Mouse (Mus musculus): ENCODE results near the gene Gtf2h4.
A peak's percentile ranks its signal among the peaks of the same experiment; 100 is the strongest.

The Gtf2h4 gene

DNA sequence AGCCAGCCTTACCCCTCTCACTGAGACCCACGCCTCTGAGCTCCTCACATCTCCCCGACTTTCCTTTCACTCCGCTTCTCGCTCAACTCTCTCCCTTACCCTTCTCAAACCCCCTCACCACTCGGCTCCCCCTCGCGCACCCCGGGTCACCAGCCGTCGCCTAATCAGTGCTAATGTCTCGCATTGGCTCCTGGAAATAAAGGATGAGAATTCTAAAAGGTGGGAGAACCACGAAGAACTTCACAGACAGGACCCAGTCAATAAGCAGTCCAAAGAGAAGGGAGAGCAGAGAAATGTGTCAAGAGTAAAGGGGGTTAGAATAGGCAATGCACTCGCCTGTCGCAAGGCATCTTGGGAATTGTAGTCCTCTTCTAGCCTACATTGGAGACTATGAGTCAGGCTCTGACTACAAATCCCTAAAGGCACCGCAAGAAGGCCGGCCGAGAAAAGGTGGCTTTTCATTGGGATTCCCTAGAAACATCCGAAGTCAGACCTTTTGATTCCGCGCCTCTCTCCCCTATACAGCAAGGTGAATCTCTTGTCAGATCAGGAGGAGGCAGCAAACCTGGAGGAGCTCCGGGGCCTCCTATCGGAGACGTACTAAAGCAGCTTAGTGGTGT lies at the start of gene Gtf2h4:
TSS of gene Gtf2h4 (minus strand) at position 324 of the 620 bp plus-strand sequence.
- peak; percentile 75 for DNase-seq (ENCODE audit: extremely low spot score, low spot score)

DNA sequence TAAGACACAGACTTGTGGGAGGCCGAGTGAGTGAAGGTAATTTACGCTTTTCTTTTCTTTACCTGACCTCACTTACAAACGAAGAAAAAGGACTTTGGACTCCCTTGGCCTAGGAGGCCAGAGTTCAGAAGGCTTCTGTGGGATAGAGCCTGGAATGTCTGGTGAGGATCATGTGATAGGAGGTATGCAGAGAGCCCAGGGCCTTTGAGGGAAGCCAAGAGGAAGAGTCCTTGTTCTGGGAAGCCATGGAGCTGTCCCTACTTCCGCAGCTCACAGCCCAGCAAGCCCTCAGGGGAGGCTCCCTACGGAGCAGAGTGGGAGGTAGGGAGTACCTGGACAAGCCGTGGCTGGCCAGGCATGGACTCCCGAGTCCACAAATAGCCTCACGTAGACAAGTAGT lies 48.1 kb upstream of the Gtf2h4 start:
- no peak for DNase-seq (ENCODE audit: extremely low spot score, low spot score)

DNA sequence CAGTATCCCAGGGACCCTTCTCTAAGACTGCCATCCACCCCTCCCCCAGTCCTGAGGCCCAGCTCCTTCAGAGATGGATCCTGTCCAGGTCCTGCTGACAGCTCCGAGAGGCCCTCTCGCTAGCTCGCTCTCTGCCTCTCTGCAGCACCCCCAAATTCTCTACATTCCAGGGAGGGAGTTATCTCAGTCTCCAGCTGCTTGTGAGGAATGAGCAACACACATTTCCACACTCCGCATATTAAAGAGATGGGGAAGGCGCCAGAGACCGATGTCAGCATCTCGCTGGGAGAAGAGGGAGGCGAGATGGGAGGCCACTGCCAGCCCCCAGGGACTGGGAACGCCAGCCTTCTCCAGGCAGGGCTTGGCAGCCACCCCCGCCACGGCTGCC lies 46.8 kb upstream of the Gtf2h4 start:
- no peak for DNase-seq (ENCODE audit: extremely low spot score, low spot score)

DNA sequence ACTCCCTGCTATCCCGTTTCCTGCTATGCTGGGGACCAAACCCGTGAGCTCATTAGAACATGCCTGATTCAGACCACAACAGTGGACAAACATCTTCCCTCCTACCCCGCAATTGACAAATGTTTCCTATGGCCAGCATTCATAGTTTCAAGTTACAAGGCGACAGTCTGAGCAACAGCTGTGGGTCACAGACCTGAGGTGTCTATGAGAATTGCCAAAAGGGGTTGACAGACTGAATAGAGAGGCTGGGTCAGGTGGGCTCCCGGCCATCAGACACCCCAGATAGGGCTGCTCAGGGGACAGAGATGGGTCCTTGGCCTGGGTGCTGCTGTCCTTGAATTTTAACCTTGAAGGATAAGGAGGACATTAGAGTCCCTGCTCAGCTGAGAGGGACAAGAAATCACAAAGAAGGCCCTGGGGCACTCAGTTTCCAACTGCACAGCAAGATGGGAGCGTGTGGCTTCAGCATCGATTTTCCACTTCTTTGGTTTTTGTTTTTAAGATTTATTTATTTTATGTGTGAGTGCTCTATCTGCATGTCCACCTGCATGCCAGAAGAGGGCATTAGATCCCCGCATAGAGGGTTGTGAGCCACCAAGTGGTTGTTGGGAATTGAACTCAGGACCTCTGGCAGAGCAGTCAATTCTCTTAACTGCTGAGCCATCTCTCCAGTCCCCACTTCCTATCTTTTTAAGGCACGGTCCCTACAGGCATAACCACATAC lies 46.2 kb upstream of the Gtf2h4 start:
- DNase-seq (ENCODE audit: extremely low spot score, low spot score) = no peak

DNA sequence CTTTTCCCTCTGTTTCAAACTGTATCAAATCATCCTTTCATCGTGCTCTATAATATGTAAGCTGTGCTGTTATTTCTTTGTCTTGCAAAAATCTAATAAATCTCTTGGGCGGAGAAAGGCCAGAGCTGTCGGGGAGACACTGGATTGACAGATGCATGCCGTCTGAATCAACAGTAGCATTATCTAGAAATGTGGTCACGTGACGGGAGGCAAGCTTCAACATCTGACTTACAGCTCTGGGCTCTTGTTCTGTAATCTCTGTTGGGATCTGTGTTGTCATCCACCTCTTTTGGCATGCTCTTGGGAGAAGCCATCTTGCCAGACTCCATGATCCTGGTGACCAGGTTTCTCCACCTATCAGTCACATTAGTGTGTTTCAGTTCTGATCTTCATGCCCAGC lies 43.5 kb upstream of the Gtf2h4 start:
- DNase-seq (ENCODE audit: extremely low spot score, low spot score) = no peak

DNA sequence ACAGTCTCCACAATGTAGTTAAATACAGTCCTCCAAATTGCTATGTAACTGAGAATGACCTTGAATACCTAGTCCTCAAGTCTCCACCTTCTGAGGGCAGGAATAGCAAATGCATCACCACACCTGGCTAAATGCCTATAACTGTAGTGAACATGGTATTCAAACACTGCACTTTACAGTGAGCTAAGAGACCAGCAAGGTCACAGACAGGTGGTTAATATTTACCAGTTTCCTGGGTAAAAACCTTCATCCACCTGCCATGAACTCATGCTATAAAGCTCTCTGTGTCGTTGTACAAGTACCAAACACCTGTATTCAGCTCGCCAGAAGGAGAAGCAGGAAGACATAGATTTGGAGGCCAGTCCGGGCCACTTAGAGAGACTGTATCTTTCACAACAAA lies 42.6 kb upstream of the Gtf2h4 start:
- no peak for DNase-seq (ENCODE audit: extremely low spot score, low spot score)

DNA sequence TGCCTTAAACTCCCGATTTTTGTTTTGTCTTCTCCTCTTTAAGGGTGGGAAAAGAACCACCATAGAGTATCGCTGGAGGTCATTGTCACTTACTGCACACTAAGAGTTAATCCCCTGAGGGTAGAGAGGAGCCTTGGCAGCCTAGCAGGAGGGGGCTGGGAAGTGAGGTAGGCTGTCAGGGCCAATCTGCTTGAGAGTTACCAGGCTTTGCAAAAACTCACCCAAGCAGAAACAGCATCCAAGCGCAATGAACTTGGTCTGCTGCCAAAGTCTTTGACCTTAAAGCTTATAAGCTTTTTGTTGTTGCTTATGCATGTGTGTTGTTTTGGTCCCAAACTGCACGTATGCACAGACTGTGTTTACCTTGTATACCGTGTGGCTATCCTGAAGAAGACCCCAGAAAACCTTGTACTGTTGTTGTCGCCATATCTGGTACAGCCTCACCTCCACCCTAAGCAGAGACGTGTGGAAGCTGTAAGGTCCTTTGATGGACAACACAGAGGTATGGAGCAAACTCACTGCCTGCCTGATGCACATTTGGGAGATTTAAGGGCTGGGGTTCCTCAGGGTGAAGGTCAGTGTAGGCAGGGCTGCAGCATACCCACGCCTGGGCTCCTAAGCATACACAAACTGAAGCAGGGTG lies 37.3 kb upstream of the Gtf2h4 start:
- no peak for DNase-seq (ENCODE audit: extremely low spot score, low spot score)

DNA sequence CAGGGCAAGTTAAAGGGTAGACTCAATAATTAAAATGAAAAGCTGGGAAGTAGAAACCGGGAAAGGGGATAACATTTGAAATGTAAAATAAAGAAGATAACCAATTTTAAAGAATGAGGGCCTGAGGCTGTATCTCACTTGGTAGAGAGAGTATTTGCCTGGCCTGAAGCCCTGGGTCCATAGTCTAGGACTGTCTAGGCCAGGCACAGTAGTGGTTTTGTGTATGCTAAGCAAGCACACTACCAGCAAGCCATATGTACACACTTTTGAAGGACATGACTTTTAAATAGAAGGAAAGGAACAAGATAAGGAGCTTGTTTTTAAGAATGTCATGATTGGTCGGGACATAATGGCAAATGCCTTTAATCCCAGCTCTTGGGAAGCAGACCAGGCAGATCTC lies 35.1 kb upstream of the Gtf2h4 start:
- no peak for DNase-seq (ENCODE audit: extremely low spot score, low spot score)

DNA sequence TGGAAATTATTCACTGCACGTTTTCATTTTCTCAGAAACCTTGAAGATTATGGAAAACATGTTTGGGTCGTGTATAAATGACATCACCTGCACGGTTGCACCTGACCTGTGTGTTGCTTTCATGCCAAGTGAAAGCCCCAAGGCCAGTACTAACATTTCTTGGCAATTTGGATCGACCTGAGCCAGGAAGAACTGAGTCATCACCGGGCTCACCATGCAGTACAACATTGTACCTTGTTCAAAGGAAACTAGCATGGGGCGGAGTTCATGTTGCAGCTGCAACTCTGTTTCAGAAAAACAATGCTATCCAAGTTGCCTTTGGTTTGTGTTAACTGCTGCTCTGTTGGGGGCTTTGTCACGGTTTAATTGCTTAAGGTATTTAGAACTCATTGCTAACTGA lies 34.4 kb upstream of the Gtf2h4 start:
- DNase-seq (ENCODE audit: extremely low spot score, low spot score) = no peak

DNA sequence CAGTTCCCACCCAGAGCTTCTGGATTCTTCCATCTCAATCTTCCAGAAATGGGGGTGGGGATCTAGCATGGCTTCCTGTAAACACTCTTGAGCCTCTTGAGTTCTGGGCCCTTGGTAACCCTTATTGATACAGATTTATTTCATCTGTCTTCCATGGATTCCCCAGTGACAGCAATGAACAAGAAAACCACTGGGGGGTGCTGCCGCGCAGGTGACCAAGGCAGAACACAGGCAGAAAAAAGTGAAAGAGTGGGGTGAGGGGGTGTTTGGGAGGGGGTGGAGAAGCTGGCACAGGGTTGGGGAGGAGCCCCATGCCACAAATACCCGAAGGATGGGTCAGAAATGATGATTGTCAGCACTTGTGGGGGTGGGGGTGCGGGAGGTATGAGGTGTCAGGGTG lies 32.3 kb upstream of the Gtf2h4 start:
- DNase-seq (ENCODE audit: extremely low spot score, low spot score) = peak; percentile 35

DNA sequence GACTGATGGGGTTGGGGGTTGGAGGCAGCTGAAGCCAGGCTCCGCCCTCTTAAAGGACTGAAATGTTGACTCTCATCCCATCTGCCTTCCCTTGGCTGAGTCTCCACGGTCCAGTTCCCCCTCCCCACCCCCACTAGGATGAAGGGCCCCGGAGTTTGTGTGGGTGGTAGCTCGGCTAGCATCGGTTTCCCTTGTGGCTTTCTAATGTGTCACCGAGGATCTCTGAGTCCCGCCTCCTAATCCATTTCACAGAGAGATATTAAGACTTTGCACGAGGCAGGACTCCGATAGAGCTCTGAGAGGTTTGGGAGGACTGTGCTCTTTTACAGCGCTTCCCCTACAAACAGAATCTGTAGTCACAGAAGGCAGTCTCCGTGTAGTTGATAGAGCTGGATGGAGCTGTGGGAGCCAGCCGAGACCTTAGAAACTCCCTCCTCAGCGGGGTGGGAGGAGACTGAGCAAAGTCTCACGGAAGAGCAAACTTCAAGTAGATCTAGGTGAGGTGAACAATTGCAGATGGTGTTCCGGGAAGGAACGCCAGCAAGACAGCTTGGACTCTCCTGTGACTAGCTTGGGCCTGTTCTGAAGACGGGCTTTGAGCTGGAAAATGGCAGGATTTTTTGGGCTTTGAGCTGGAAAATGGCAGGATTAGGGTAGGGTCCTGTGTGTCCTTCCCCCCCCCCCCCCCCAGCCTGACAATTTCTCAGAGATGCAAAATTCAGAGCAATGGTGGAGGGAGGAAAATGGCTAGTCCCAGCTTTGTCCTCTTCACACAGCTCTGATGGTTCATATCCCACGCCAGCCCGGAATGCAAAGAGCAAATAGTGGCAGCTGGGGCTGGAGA lies 31.3 kb upstream of the Gtf2h4 start, which contains the start of gene Ddr1:
TSS of gene Ddr1 (minus strand) at position 1 of the 844 bp plus-strand sequence.
- DNase-seq (ENCODE audit: extremely low spot score, low spot score) = peak; percentile 81

DNA sequence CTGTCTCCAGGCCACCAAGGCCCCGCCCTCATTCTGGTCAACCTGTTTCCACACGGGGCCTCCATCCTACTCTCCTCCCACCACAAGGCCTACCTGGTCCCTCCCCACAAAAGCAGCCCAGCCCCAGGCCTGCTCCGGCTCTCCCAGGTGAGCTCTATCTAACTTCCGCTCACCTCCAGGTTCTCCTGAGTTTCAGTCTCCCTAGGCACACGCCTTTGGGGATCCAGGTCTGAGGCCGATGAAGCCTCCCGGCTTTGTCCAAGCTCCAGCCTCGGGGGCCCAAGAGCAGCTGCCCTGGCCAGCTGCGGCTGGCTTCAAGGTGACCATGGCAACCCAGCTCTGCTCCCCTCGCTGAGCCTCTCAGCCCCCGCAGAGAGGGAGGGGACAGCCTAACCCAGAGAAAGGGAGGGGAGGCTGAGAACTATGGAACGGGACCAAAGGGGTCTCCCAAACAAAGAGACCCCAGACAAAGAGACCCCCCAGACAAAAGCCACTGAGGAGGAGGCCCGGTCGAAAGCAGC lies 30.3 kb upstream of the Gtf2h4 start:
- DNase-seq (ENCODE audit: extremely low spot score, low spot score) = peak; percentile 88

DNA sequence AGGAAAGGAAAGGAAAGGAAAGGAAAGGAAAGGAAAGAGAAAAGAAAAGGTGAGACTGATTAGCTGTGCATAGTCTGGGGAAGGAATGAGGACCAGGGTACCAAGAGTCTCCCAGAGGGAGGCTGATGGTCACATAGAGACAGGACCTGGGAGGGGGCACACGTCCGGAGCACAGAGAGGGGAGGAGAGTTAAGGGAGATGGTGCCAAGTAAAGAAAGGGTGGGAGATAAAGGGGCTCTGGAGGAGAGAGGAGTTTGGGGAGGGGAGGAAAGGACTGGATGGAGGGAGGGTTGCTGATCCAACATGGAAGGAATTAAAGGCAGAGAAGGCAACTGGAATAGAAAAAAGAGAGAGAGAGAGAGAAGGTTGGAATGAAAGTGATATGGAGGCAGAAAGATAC lies 29.5 kb upstream of the Gtf2h4 start:
- DNase-seq (ENCODE audit: extremely low spot score, low spot score) = no peak

DNA sequence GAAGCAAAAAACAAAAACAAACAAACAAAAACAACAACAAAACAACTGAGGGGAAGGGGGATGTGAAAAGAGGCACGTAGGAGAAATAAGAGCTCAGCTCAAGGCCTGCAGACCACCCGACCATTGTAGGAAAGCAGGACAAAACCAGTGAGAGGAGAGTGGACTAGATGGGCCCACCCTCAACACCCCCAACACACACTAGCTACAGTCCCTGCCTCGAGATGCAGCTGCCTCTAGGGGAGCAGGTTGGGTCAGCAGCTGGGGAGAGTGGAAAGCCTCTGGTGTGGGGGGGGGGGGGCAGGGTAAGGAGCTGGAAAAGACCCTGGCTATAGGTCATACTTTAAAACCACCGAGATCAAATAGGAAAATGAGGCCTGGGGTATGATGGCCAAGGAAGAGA lies 29.1 kb upstream of the Gtf2h4 start:
- peak; percentile 32 for DNase-seq (ENCODE audit: extremely low spot score, low spot score)

DNA sequence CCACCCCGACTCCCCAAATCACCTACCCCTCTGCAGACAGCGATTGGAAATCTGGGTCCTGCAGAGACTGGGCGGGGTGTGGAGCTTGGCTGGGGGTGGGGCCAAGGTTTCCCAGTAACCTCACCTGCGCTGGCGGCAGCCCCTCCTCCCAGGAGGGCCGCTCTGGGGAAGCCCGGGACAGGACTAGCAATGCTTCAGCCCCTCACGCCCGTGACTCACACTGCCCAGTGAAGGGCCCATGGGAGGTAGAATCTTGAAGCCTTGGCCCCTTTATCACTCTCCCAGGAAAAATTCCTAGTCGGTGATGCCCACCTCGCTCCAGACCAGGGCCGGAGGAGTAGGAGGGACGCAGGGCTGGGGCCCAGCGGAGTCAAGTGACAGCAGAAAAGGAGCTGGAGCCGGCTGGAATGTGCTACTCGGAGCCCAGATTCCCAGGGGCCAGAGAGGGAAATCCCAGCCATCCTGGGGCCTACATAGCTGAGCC lies 28.5 kb upstream of the Gtf2h4 start:
- DNase-seq (ENCODE audit: extremely low spot score, low spot score) = peak; percentile 63

DNA sequence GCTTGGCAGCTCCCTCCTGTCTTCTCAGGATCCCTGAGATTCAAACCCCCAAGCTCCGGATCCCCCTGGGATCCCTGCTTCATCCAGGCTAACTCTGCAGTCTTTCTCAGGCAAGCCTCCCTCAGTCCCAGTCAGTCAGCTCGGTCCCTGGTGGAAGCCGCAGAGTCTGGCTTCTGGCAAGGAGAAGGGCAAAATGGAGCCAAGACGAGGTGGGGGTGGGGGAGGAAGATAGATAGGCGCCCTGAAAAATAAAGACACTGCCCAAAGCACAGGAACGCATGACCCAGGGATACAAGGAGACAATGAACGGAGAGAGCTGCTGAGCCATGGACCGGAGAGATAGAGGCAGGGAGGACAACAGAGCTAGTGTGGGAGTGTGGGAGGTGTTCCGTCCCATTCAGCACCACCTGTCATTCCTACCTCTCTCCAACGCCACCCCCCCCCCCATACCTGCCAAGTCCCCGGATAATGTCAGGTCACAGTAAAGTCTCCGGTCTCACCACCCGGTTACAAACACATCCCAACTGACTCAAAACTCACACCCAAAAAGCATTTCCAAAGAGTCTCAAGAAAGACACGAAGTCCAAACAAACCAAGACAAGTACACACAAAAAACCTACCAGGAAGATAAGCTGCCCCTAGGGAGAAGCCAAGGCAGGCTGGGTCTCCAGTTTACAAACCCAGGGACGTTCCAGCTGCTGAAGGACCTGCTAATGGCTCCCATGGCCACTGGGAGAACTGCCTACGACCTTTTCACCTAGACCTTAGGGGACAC lies 27.9 kb upstream of the Gtf2h4 start:
- peak; percentile 59 for DNase-seq (ENCODE audit: extremely low spot score, low spot score)

DNA sequence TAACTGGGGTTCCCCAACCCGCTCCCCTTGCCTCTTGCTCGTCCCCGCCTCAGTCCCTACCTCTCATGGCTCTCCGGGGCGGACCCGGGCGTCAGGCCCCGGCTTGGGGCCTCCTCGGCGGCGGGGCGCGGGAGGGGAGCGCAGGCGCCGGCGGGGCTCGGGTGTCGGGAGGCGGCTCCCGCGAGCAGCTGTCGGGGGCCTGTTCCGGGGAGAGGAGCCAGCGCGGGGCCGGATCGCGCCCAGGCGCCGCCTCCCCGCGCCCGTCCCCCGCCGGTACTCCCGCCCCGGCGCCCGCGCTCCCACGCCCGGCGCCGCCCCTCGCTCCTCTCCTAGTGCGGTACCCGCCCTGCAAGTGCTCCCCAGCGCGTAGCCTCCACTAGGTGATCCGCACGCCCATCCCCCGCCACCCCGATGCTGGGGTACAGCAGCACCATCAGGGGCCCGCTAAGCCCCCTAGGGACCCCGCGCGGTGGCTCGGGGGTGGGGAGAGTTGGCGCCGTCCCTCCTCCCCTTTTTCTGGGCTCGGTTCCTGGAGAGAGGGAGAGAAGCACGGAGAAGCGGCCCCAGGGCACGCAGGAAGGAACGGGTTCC lies 26.9 kb upstream of the Gtf2h4 start:
- peak; percentile 70 for DNase-seq (ENCODE audit: extremely low spot score, low spot score)

DNA sequence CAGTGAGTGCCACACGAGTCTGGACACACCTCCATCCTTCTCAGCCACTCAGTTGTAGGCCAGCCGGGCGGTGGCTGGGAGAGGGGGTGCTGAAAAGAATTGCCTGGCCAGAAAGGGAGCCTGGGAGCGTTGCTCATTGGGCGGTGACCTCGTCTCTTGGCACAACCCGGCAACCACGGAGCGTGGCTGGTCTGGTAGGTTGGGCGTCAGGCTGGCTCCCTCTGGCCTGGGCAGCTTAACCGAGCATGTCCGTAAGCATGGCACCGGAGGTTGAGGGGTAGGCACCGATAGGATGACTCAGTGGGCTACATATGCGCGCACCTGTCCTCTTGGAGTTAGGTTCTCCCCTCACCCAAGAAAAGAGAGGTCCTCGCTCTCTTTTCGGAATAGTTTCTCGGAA lies 26.4 kb upstream of the Gtf2h4 start:
- peak; percentile 45 for DNase-seq (ENCODE audit: extremely low spot score, low spot score)

DNA sequence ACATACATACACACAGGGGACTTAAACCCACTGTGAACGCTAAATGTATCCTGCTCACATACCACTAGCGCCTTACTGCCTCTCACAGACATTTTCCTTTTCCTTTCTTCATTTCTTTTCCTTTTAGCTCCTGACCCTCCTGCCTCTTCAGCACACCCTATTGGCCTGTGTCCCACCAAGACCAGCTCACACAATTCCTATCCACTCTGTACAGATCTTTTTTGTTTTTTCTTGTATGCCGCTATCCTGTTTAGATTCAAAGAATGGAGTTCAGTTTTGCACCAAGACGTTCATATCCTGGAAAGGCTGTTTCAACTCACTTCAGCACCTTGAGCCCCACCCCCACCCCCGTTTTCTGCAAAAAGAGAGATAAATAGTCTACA lies 25.0 kb upstream of the Gtf2h4 start:
- no peak for DNase-seq (ENCODE audit: extremely low spot score, low spot score)

Measured in neural tube, embryonic 10.5 days (tissue).